Mouse (Mus musculus): Measurements from ENCODE around the gene Trim17.
"Not testable (repeated sequence)": the region's sequence is repeated elsewhere in the genome, so short reads cannot be mapped to it uniquely, and the experiment has no call there.

Gene Trim17

DNA sequence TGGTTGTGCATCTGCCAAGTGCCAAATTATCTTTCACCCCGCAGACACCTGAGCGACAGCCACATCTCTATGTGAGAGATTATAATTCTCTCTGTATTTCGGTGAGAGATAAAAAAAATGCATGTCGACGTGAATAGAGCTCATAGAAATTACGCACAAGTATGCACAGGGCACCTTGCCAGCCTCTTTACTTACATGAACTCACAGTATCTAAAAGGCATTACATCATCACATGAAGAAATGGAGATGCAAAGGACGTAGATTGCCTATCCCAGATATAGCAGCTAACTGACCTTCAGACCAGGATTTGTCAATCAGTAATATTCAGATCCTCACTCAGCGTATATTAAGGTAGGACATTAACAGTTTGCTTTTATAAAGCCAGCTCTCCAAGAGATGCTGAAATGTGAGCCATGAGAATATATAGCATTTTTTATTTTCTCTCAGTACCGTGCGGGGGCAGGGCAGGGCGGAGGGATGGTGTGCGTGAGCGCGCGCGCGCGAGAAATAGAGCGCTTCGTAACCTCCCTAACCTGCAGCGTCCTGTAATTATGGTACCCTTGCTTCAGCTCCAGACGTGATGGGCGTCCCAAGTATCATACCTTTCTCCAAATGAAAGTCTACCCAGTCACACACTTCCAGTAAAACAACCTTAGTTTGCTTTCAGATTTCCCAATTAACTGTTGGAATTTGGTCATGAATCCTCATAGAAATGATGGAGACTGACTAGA is 6.5 kb upstream of the Trim17 start:
- ATAC-seq (ENCODE audit: low TSS enrichment), result peak; percentile 49

DNA sequence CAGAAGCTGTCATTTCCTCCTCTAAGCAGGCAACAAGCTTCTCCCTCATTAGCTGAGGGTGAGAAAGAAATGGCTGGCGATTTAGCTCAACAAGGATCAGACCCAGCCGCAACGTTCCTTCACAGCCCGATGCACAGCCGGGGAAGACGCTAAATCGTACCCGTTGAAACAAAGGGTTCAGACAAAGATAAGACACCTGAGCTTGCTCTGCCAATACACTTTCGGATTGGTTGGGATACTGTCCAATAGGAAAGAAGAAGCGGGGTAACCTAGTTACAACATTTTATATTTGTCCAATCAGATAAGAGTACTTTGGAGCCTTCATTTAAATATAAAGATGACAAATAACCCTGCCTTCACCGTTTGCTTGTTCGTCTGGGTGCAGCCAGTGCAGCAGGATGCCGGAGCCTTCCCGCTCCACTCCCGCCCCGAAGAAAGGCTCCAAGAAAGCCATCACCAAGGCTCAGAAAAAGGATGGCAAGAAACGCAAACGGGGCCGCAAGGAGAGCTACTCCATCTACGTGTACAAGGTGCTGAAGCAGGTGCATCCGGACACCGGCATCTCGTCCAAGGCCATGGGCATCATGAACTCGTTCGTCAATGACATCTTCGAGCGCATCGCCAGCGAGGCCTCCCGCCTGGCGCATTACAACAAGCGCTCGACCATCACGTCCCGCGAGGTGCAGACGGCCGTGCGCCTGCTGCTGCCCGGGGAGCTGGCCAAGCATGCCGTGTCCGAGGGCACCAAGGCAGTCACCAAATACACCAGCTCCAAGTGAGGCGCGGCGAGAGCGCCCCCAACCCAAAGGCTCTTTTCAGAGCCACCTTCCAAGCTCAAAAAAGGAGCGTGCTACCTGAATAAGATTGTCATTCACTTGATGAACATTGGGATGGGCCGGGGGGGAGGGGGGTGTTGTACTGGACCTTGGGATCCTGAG is 5.7 kb upstream of the Trim17 start, which contains the start of gene Hist3h2ba:
Gene Hist3h2ba (plus strand): TSS at position 379 of the 938 bp plus-strand sequence.
- peak; percentile 81 for ATAC-seq (ENCODE audit: low TSS enrichment)

DNA sequence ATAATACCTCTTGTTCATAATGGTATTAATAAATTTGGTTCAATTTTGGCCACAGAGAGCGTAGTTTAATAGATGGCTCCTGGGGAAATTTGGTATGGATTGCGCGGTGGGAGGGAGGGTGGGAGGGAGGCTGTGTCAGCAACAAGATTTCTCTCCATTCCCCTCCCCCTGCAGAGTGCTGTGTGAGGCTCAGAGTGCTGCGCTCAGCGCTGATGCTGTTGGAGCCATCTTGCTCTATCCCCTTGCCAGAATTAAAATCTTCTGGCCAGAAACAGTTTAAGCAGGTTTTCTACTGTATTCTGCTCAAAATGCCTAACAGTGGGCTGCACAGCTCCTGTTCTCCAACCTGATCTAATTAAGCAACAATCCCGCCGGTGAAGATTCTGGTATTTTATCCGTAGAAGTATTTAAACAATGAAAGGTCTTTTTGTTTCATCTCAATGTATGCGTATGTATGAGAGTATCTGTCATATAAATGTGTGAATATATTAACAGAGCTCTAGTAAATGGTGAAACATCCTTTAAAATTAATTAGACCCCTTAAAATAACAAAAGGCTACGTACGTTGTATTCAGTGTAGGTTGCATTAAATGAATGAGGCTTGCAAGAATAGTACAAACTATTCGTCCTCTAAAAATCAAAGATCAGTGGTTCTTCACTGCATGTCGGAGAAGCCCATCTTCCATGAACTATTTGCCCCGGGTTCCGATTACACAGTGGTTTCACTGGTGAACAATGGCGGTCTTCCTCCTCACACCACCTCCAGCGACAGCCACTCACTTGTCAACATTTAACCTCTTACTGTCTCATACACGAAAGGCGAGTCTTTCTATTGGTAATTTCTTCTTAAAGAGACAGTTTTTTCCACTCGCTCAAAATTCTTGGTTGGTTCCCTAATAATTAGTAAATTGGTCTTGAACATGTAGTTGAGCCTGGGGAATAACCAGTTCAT is 4.7 kb upstream of the Trim17 start:
- ATAC-seq (ENCODE audit: low TSS enrichment), result peak; percentile 36; the same call in 1 of the 2 replicates

DNA sequence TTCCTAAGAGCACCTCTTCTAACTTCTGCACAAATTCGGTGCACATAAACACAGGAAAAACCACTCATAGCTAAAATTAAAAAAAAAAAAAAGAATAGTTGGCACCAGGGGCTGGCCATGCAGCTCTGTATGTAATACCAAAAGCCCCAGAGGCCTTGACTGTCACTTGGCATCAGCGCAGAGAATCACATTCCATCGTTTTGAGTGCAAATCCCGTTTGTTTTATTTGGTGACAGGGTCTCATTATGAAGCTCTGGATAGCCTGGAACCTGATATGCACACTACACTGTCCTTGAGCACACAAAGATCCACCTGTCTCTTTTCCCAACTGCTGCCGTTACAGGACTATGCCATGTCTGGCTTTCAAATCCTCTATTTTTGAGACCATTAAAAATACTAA is 3.3 kb upstream of the Trim17 start:
- ATAC-seq (ENCODE audit: low TSS enrichment), result no peak

DNA sequence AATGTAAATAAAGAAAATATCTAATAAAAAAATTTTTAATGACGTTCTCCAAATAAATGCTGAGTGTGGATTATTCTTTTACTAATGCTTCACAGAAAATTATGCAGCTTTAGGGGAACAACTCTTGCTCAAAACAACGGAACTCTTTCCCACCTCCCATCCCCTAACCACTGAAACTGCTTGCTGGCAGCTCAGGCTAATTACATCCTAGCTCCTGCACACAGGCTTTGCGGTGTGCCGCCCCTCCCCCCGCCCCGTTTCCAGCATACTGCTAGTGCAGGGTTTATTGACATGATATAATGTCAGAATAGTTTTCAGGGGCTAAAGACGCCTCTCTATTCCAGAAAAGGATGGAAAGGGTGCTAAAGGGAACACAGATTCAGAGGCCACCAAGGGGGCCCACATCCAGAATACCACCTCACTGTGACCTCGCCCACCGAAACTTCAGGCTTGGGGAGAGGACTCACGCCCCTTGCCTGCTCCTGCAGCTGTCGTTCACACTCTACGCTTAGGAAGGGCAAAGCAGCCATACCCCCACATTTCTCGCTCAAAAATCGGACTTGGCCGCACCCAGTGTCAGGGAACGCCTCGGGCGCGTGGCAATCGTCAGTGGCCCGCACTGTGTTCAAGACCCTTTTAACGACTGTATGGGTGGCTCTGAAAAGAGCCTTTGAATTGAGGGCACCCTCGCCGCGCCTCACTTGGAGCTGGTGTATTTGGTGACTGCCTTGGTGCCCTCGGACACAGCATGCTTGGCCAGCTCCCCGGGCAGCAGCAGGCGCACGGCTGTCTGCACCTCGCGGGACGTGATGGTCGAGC is 925 bp upstream of the Trim17 start:
- no peak for ATAC-seq (ENCODE audit: low TSS enrichment)

DNA sequence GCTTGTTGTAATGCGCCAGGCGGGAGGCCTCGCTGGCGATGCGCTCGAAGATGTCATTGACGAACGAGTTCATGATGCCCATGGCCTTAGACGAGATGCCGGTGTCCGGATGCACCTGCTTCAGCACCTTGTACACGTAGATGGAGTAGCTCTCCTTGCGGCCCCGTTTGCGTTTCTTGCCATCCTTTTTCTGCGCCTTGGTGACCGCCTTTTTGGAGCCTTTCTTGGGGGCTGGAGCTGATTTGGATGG is 390 bp upstream of the Trim17 start:
- ATAC-seq (ENCODE audit: low TSS enrichment), result not testable (repeated sequence)

DNA sequence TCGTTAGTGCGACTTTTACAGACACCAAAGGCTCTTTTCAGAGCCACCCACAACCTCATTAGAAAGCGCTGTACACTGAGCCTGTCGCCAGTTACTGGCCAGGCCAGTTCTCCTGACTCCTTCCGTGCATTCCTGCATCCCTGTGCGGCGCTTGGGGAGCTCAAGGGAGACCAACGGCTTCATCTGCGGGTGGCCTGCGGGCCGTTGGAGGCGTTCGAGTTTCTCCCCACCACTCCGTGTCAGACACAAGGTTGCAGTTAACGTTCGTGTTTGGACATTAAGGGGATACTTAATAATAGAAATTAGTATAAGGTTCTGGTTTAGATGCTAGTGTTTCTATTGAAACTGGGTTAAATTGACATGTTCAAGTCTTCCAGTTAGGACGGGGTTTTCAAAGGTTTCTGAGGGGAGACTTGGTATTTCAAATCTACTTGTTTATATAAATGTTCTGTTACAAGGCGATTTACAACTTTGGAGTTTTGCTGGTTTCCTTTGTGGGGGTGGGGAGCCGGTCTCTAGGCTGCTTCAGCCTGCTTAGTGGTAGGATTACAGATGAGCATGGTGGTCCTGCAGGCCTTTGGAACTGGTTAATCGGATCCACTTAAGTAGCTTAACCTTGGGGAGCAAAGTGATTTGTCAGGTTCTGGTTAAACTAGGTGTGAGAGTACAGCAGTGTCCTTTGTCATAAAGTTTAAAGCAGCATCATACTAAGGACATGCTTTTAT is 820 bp downstream of the Trim17 start:
- no peak for ATAC-seq (ENCODE audit: low TSS enrichment)

DNA sequence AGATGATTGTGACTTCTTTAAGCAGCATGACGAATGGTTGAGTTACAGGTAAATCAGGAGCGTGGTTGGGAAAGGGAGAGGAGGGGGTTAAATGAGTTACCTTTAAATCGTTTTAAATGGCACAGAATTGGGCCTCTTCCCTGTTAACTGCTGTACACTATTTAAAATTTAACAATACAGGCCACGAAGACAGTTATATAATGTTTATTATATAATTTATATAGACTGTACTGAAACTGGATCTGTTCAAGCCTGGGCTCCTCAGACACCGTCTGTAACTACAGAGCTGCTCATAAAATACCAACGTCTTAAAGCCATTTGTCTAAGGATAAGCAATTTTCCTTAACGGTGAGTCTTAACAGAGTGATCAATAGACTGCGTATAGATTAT is 1.4 kb downstream of the Trim17 start:
- ATAC-seq (ENCODE audit: low TSS enrichment), result no peak

DNA sequence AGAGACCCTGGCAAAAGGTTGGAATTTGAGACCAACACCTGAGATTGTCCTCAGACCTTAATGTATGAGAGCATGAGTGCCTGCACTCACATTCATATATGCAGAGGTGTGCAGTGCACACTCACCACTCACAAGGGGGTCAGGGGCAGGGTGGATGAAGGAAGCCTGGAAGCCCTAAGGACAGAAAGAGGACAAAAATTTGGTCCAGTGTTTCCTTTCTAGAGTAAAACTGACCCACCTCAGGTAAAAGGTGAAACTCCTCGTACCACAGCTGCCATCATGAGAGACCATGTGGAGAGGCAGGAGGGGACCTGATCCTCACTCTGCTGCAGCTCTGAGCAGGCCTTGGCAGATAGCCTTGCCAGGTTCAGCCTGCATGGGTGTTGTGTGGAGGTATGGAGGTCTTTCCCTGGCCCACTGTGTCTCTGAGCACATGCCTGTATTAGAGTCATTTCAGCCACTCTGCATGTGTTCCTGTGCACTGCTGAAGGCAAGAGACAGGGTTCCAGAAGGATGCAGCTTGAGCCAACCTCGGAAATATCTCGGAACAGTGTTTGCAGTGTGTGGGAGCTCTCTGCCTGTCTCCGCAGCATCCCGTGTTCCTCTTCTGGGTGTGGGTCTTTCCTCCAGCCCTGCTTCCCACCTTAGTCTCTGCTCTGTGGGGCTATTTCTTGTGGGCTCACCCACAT is 2.9 kb downstream of the Trim17 start:
- peak; percentile 16; the same call in 1 of the 2 replicates for ATAC-seq (ENCODE audit: low TSS enrichment)

DNA sequence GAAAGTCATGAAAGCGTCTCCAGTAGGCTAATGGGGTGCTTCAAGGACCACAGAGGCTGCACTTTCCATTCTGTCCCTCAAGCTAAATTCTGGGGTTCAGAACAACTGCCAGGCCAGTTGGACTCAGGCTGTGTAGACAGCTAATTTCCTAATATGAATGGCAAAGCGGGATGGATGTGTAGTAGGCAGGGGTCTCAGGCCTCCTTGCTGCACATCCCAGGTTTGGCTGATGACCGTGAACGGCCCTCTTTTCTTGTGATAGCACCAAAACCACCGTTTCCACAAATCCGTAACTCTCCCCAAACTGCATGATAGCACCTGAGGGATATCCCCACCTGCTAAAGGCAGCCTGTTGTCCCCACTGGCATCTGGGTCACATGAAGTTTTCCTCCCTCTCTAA is 4.1 kb downstream of the Trim17 start:
- no peak for ATAC-seq (ENCODE audit: low TSS enrichment)

DNA sequence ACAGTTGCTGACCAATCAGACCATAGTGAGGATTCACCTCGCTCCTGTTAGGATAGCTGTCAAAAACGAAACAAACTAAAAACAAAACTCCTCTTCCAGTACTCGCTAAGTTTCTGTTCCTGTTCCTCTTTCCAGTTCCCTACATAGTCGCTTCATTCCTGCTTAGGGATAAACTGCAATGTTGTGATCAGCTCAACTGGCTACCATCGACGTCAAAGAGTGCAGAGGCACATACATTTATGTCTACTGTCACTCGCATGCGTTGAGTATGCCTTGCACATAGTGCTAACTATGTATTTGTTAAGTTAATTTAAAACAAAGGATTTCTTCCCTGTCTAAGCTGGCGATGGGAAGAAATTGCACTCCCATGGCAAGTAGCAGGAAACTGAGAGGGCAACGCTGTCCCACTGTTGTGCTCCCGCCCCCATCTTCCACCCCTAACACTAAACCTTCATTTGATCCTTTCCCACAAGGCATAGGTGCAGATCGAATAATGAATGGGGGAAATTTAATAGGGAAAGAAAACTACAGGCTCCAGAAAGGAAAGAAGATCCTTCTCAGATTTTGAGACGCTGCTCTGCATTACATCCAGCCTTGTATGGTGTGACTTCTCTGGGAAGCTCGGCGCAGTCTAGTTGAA is 4.8 kb downstream of the Trim17 start:
- no peak for ATAC-seq (ENCODE audit: low TSS enrichment)

DNA sequence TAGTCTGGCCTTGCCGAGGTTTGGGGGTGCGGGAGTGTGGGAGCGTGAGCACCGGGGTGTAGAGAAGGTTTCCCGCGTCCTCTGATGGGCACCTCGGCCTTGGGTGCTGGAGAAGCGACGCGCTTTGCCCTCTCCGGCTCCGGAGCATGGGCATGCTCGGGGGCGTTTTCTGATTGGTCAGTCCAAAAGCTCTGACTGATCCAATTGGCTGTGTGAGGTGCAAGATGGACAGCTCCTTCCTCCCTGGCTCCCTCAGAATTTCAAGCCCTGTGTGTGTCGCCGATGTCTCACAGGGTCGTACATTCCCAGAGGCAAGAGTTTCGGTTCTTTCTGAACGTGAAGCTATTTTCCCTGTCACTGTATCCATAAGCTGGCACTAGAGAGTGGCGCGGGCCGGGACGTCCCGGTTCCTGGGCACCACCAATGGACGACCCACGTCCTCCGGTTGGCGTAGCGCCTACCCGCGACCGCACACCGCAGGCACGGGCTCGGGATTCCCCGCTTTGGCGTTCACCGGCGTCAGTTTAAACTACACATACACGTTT is 5.5 kb downstream of the Trim17 start:
- peak; percentile 73 for ATAC-seq (ENCODE audit: low TSS enrichment)

DNA sequence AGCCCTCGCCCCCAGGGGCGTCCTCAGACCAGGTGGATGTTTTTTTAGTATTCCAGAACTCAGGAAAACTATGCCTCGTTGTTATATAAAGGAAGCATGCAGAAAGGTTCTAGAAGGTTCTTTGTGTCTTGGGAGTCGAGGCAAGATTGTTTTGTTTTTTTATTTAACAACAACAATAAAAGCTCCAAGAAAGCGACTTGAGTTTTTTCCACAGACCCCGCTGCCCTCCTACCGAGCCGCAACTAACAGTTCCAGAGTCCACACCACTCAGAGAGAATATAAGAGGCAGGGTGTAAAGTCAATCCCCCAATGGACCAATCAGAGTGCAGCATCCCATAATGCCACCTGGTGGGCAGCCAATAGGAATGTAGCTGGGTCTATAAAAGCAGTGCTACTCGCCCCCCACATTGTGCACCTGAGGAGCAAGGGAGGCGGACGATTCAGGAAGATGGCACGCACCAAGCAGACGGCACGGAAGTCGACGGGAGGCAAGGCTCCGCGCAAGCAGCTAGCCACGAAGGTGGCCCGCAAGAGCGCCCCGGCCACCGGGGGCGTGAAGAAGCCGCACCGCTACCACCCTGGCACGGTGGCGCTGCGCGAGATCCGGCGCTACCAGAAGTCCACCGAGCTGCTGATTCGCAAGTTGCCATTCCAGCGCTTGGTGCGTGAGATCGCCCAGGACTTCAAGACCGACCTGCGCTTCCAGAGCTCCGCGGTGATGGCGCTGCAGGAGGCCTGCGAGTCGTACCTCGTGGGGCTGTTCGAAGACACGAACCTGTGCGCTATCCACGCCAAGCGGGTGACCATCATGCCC is 7.1 kb downstream of the Trim17 start:
- ATAC-seq (ENCODE audit: low TSS enrichment), result no peak

DNA sequence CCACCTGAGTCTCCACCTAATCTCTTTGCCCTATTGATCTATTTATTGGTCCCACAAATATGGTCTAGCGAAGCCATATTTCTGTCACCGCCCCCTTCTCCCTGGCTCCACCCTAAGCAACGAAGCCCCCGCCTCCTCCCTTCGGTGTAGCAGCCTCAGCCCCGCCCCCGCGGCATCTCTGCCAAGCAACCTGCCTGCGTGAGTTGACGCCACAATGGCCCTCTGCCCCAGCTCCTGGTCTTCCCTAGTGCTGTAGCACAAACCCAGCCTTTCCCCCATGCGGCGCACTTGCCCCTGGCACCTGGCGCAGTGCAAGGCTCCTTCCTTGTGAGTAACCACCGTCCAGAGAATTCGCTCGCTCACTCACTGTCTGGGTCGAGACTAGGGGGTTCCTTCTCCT is 9.1 kb downstream of the Trim17 start:
- no peak for ATAC-seq (ENCODE audit: low TSS enrichment)

DNA sequence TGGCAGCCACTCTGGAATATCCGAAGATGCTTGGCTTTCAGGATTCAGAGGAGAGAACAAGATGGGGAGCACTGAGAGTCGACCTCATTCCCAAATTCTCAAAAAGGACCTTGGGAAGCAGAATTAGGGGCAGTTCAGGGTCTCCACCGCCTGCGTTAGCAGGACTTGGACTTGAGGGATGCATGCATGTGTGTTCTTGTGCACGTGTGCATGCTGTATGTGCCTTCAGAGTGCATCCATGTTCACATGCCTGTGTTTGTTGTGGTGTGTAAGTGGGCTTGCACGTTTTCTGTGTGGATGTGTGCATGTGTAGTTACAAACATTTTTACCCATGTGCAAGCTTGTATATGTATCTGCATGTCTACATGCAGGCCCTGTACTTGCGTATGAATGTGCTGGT is 9.7 kb downstream of the Trim17 start:
- no peak for ATAC-seq (ENCODE audit: low TSS enrichment)

DNA sequence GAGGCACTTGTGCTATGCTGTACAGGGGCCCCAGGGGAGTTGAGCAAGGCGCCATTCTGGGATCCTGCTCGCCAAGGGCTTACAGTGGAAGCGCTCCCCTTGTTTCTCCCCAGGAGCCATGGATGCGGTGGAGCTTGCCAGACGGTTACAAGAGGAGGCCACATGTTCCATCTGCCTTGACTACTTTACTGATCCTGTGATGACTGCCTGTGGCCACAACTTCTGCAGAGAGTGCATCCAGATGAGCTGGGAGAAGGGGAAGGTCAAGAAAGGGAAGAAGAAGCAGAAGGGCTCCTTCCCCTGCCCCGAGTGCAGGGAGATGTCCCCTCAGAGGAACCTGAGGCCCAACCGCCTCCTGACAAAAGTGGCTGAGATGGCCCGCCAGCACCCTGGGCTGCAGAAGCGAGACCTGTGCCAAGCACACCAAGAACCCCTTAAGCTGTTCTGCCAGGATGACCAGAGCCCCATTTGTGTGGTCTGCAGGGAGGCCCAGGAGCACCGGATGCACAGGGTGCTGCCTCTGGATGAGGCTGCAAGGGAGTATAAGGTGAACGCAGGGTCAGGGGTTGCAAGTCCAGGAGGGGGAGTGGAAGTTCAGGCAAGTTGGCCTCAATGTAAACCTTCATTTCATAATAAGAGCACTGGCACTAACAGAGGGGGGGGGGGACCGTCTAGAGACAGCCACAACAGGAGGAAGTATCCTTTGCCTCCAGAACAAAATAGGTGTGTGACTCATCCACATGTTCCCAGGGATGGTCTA is 10.7 kb downstream of the Trim17 start:
- ATAC-seq (ENCODE audit: low TSS enrichment), result no peak

DNA sequence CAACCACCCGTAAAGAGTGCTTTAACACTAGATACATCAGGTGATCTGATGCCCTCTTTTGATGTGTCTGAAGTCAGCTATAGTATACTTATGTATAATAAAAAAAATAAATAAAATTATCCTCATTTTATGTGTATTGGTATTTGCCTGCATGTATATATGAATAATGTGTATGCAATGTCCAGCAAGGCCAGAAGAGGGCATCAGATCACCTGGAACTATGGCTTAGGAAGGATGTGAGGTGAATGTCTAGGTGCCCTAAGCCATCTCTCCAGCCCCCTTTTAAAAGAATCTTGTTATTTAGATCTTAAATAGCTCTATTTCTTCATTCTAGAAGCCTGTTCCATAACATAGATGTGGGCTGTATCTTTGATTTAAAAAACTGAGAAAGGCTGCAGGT is 12.9 kb downstream of the Trim17 start:
- no peak for ATAC-seq (ENCODE audit: low TSS enrichment)

DNA sequence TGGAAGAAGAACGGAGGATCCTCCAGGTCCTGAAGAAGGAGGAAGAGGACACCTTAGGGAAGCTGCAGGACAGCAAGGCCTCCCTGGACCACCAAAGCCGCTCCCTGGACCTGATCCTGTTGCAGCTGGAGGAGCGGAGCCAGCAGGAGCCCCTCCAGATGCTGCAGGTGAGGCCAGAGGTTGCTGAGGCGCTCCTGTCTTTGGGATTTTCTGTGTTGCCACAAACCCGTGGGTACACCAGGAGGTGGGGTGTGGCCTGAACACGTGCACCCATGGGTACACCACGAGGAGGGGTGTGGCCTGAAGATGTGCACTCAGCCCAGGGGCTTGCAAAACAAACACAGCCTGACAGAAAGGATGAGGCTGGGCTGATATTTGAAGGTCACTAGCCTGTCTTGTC is 14.1 kb downstream of the Trim17 start:
- no peak for ATAC-seq (ENCODE audit: low TSS enrichment)

Measured in frontal cortex, adult (tissue).